Mouse (Mus musculus) kidney, adult 2 months (tissue): Measurements from ENCODE around the gene Slc25a13. TPM values are rescaled to one million over a fixed set of nuclear protein-coding genes. Genes with fewer than 3 reads are reported as not detected.
A peak's percentile ranks its signal among the peaks of the same experiment; 100 is the strongest.
"Not testable (repeated sequence)": the region's sequence is repeated elsewhere in the genome, so short reads cannot be mapped to it uniquely, and the experiment has no call there.

Source experiments
- DNase-seq: peaks from one replicate; pipeline ENCODE4 v3.0.0; 2021
- H3K27ac ChIP-seq: fragments of 200-500 bp; 2 replicates; pipeline ENCODE4 v1.5.1; 2012; ENCODE audit warnings: low read depth, low read length, control low read depth, inconsistent platforms; ENCODE audit not compliant: insufficient read depth
- H3K27me3 ChIP-seq: fragments of 200-500 bp; replicated peaks from 2 replicates; pipeline ENCODE4 v1.6.1; 2012; ENCODE audit warnings: mild to moderate bottlenecking, moderate library complexity, low read length, inconsistent platforms; ENCODE audit not compliant: control insufficient read depth, insufficient read depth
- H3K36me3 ChIP-seq: fragments of 200-500 bp; 2 replicates; pipeline ENCODE4 v1.6.1; 2012; ENCODE audit warnings: mild to moderate bottlenecking, moderate library complexity, low read length, inconsistent platforms; ENCODE audit not compliant: control insufficient read depth, insufficient read depth
- H3K4me1 ChIP-seq: fragments of 200-500 bp; 2 replicates; pipeline ENCODE4 v1.6.1; 2011; ENCODE audit warnings: low read length; ENCODE audit not compliant: control insufficient read depth, insufficient read depth
- H3K4me3 ChIP-seq: fragments of 200-500 bp; 2 replicates; pipeline ENCODE4 v1.5.1; 2011; ENCODE audit warnings: mild to moderate bottlenecking, low read depth, low read length, control low read depth; ENCODE audit not compliant: insufficient read depth
- CTCF ChIP-seq: fragments of 200-500 bp; conservative IDR thresholded peaks from 2 replicates; pipeline ENCODE4 v1.5.1; 2011; ENCODE audit warnings: low read depth, mild to moderate bottlenecking, control low read depth, low read length, moderate library complexity, mixed read lengths; ENCODE audit not compliant: insufficient read depth, insufficient read length
- POLR2A ChIP-seq: fragments of 200-500 bp; IDR thresholded peaks from one replicate; pipeline ENCODE4 v1.6.1; 2011; ENCODE audit warnings: low read depth, low read length, control low read depth
- WGBS: fragments of 180-500 bp; shearing (Covaris S2); methylation state at CpG from one replicate; pipeline ENCODE4 v1.1.7; 2018; 5-methylcytosine and 5-hydroxymethylcytosine counted together
- polyA plus RNA-seq: library from polyadenylated mRNA; depleted of rRNA; stranded (reverse); fragments of >200 nt; gene quantifications from 2 replicates; pipeline ENCODE4 v1.2.3, GENCODE M21; 2012

The Slc25a13 gene
- polyA plus RNA-seq, 1 experiment: 37.8 TPM

DNA sequence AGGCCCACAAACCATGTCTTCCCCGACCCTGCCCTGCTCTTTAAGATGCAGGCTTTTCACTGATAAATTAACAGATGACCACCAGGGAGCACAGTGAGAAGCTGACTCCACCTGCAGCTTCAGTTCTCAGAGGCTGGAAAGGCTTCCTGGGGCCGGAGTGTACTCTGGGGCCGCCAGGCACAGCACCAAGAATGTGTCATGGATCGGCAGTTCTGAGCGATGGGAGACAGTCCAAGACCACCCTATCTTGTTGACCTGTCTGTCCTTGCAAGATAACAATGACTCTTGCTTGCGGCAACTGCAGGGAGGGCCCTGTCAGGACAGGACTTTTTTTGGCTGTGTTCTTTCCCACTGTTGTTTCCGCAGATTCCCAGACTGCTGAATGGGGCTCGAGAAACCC, 33.4 kb downstream of the Slc25a13 start:
- peak overlapping the region; percentile 18 for H3K27ac ChIP-seq
- H3K27me3 ChIP-seq: no peaks in the 10 kb centered on the region
- peaks cover 1% of the 10 kb centered on the region; the same call in 1 of the 2 replicates for H3K36me3 ChIP-seq
- WGBS: 27% methylated on average over 8 of the region's 8 CpGs
- DNase-seq: peak; percentile 33
- H3K4me3 ChIP-seq: no peak overlapping the region
- peaks cover 15% of the 10 kb centered on the region; the same call in 1 of the 2 replicates for H3K4me1 ChIP-seq
- no peak for TF ChIP-seq POLR2A
- TF ChIP-seq CTCF: 0 out of 2 replicates have a peak, but pooled peaks have one; percentile 17

GRCm38 (mm10) chr6:6182191-6182590, 34.8 kb downstream of the Slc25a13 start:
- no peak overlapping the region for H3K4me3 ChIP-seq
- peaks cover 15% of the 10 kb centered on the region; the same call in 1 of the 2 replicates for H3K4me1 ChIP-seq
- TF ChIP-seq CTCF (no peak), POLR2A (no peak)
- DNase-seq: no peak
- 95% methylated on average over 7 of the region's 7 CpGs for WGBS
- H3K27me3 ChIP-seq: no peaks in the 10 kb centered on the region
- H3K27ac ChIP-seq: no peak overlapping the region
- peaks cover 1% of the 10 kb centered on the region; the same call in 1 of the 2 replicates for H3K36me3 ChIP-seq

GRCm38 (mm10) chr6:6178341-6178740, 38.6 kb downstream of the Slc25a13 start:
- not testable (repeated sequence) for H3K36me3 ChIP-seq, H3K27ac ChIP-seq, H3K4me3 ChIP-seq, DNase-seq, H3K27me3 ChIP-seq
- WGBS: 95% methylated on average over 15 of the region's 15 CpGs
- peaks cover 13% of the 10 kb centered on the region; the same call in 1 of the 2 replicates for H3K4me1 ChIP-seq

DNA sequence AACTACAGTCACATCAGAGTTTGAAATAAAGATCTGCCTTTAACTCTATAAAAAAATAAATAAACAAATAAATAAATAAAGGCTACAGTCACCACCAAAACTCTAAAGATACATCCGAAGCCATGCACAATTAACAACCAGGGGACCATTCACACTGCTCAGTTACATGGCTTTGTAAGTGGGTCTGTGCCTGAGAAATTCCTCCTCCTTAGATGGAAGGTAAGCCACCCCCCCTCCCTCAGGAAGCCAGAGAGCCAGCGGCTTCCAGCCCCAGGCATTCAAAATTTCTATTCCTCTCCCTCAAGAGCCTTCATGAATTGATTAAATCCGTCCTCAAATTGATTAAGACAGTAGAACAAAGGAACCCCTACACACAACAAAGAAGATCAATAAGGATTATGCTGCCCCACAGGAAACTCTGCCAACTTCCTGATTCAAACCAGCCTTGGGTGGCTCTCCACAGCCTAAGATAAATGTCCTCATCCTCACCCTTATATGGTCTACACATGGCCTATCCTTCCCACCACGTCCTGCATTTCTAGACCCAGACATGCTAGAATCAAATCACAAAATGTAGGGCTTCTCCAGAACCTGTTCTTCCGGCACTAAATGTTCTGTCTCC, 41.5 kb downstream of the Slc25a13 start:
- no peaks in the 10 kb centered on the region for H3K27me3 ChIP-seq
- H3K4me1 ChIP-seq: peaks cover 13% of the 10 kb centered on the region; the same call in 1 of the 2 replicates
- no peak for DNase-seq
- H3K36me3 ChIP-seq: peaks cover 1% of the 10 kb centered on the region; the same call in 1 of the 2 replicates
- H3K27ac ChIP-seq: no peak overlapping the region
- H3K4me3 ChIP-seq: no peak overlapping the region
- 81% methylated on average over 5 of the region's 5 CpGs for WGBS
- TF ChIP-seq POLR2A: no peak
- no peak for TF ChIP-seq CTCF

DNA sequence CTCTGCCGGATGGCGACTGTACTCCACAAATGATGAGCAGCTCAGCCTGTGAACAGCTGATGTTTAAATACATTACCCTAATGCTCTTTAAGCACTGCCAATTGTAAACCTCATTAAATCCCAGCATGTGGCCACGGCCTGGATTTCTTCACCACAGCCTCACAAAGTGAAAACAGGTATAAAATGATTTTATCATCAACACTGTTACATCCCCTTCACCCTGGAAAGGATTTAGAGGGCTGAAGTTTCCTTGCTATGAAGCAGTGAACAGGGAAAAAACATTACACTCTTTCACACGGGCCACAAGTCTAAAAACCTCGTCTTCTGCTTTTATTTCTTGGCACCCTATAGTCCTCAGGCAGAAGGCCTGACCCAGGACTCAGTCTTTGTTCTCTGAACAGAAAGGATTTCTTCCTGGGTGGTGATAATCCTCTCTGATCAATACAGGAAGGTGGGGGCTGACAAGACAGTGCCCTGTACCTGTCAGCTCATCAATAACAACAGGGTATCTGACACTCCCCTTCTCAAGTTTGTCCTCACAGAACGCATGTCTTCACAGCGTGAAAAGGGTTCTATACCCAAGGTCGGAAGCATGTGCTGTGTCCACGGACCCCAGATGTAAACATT, 42.9 kb downstream of the Slc25a13 start:
- TF ChIP-seq CTCF (no peak), POLR2A (no peak)
- peaks cover 1% of the 10 kb centered on the region; the same call in 1 of the 2 replicates for H3K36me3 ChIP-seq
- peaks cover 13% of the 10 kb centered on the region; the same call in 1 of the 2 replicates for H3K4me1 ChIP-seq
- H3K27ac ChIP-seq: no peak overlapping the region
- no peak overlapping the region for H3K4me3 ChIP-seq
- H3K27me3 ChIP-seq: no peaks in the 10 kb centered on the region
- 59% methylated on average over 9 of the region's 9 CpGs for WGBS
- DNase-seq: no peak

DNA sequence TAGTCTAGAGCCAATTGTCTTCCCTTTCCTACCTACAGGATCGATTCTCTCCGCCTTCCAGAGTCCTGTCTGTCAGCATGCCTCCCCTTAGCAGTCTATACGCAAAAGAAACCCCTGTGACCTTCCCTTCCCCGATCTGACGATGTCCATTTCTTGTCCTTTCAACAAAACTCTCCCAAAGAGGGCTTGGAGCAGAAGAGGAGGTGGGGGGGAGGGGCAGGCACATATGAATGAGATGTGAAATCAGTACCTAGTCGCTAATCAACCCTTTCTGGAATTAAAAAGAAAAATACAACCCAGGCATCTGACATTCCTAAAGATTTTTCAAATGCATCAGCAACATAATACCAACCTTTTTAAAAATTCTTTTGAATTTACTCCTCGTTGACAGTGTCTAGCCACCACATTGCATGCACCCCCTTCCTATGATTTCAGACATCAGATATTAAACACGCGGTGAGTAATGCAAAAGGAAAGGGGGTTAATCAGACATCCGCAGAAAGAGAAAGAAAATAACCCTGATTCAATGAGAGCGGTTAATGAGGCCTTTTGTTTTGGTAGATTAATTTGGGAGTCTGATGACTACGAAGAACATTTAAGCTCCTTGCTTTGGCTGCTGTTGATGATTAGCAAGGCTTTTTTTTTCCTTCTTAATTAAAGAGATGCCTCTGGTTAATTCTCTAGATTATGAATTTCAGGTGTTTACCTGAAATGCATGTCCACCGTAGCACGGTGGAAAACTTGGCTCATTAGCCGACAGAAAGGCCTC, 43.6 kb downstream of the Slc25a13 start:
- Histone ChIP-seq H3K27ac (no peak overlapping the region), H3K27me3 (no peaks in the 10 kb centered on the region), H3K4me1 (peaks cover 13% of the 10 kb centered on the region; the same call in 1 of the 2 replicates), H3K36me3 (no peaks in the 10 kb centered on the region), H3K4me3 (no peak overlapping the region)
- DNase-seq: no peak
- TF ChIP-seq POLR2A (no peak), CTCF (no peak)
- WGBS: 49% methylated on average over 15 of the region's 15 CpGs

DNA sequence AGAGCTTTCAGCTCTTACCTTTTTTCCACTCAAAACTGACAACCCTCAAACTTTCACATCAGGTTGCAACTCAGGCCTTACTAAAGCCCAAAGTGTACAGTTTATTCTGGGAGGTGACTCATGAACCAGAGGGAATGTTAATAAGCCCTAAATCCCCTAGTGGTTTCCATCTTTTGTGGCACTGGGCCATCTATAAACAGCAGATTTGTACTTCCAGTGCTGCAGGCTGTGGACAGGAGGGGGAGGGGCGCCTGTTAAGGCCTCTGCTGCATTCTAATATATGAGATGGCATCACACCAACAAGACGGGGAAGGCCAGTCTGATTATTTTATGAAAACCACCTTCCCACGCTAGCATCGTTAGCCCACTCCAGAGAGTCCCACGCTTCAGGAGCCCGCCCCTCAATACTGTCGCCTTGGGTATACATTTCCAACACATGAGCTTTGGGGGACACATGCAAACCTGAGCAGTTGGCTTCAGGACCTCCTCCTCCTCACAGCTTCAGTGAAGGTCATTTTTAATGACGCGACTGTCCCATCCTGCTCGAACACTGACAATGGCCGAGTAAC, 48.3 kb downstream of the Slc25a13 start:
- Histone ChIP-seq H3K27ac (no peak overlapping the region), H3K36me3 (no peaks in the 10 kb centered on the region), H3K4me3 (no peak overlapping the region), H3K4me1 (no peaks in the 10 kb centered on the region), H3K27me3 (no peaks in the 10 kb centered on the region)
- TF ChIP-seq POLR2A (no peak), CTCF (no peak)
- DNase-seq: peak; percentile 47
- WGBS: 70% methylated on average over 11 of the region's 11 CpGs
